ENCODE assay signal across 19 mouse cellular contexts in genomic region chr10:17178627-17179026, GRCm38 (mm10).
DNase-seq lines count a peak whose midpoint lies in the region; ATAC-seq and TF ChIP-seq lines count a peak whose summit lies in the region.
"Had no signal": no experiment of that assay in that cellular context is flagged by ENCODE, and none has a peak within 500 bp of the region (broad histone marks: within the 10 kb centered on the region; RNA-seq: fewer than 3 reads in every experiment).

No protein-coding gene starts in this region.

- H3K79me2 ChIP-seq in heart, adult 2 months (replicated peaks; ENCODE audit: control insufficient read depth, insufficient read depth, low read length), result no peaks in the 10 kb centered on the region

- peak overlapping the region; percentile 1; the same call in 1 of the 2 replicates for H3K27ac ChIP-seq in midbrain, embryonic 10.5 days (replicated peaks)
- no peak overlapping the region for H3K27ac ChIP-seq in midbrain, embryonic 13.5 days
- no peak overlapping the region for H3K27ac ChIP-seq in forebrain, embryonic 12.5 days
- no peak overlapping the region for H3K27ac ChIP-seq in heart, adult 2 months
- H3K27ac ChIP-seq: heart, embryonic 10.5 days; layer of hippocampus, adult 2 months; limb, embryonic 13.5 days; liver, embryonic 15.5 days had no signal

- no peak for TF ChIP-seq POLR2A in heart, adult 2 months (IDR thresholded peaks at IDR 0.05; ENCODE audit: insufficient read depth, low read depth, low read length)

- no peak for TF ChIP-seq CTCF in heart, adult 2 months (IDR thresholded peaks at IDR 0.05)

- TF ChIP-seq EP300 in heart, adult 2 months (IDR thresholded peaks at IDR 0.05; ENCODE audit: insufficient read depth, low read depth, low read length), result no peak

- H3K4me1 ChIP-seq in midbrain, embryonic 10.5 days, result peaks cover 24% of the 10 kb centered on the region
- peaks cover 5% of the 10 kb centered on the region; the same call in 1 of the 2 replicates for H3K4me1 ChIP-seq in midbrain, embryonic 13.5 days (replicated peaks)
- H3K4me1 ChIP-seq in forebrain, embryonic 12.5 days, result peaks cover 12% of the 10 kb centered on the region
- H3K4me1 ChIP-seq in heart, adult 2 months (ENCODE audit: control insufficient read depth, insufficient read depth, low read length), result no peaks in the 10 kb centered on the region
- H3K4me1 ChIP-seq: heart, embryonic 10.5 days; limb, embryonic 13.5 days; liver, embryonic 15.5 days had no signal

- H3K27me3 ChIP-seq in midbrain, embryonic 10.5 days (ENCODE audit: low read depth, poor library complexity, severe bottlenecking), result no peaks in the 10 kb centered on the region
- H3K27me3 ChIP-seq in midbrain, embryonic 13.5 days, result no peaks in the 10 kb centered on the region
- H3K27me3 ChIP-seq in forebrain, embryonic 12.5 days, result no peaks in the 10 kb centered on the region; the same call in 1 of the 2 replicates
- H3K27me3 ChIP-seq in heart, adult 2 months (ENCODE audit: control insufficient read depth, insufficient read depth, low read length), result no peaks in the 10 kb centered on the region
- H3K27me3 ChIP-seq: limb, embryonic 13.5 days; liver, embryonic 15.5 days had no signal

- intact Hi-C loops in heart, adult 2 months (cut with DNase I), result no loop called here

- no peaks in the 10 kb centered on the region for H3K36me3 ChIP-seq in midbrain, embryonic 10.5 days
- H3K36me3 ChIP-seq in midbrain, embryonic 13.5 days, result no peaks in the 10 kb centered on the region
- H3K36me3 ChIP-seq in forebrain, embryonic 12.5 days (replicated peaks), result no peaks in the 10 kb centered on the region
- H3K36me3 ChIP-seq in heart, adult 2 months (ENCODE audit: control insufficient read depth, insufficient read depth, low read length), result no peaks in the 10 kb centered on the region
- H3K36me3 ChIP-seq: G1E; heart, embryonic 10.5 days; limb, embryonic 13.5 days; liver, embryonic 15.5 days had no signal

- DNase-seq in midbrain, embryonic 10.5 days (ENCODE audit: low spot score), result no peak
- DNase-seq in R1 (ENCODE audit: low read depth, low spot score), result peak; percentile 91
- peak; percentile 50 for DNase-seq in retina, embryonic 14.5 days (ENCODE audit: low spot score)
- no peak for DNase-seq in heart, adult 2 months
- DNase-seq in ovary, postnatal 14 days (ENCODE audit: low spot score), result no peak
- DNase-seq: adrenal gland, postnatal 14 days; cerebellum, adult 9-11 months; gastrocnemius, postnatal 10 days; heart, postnatal 14 days; lung, postnatal 14 days; right cerebral cortex, postnatal 25 days had no signal

- no peak overlapping the region for H3K9ac ChIP-seq in midbrain, embryonic 13.5 days (replicated peaks)
- H3K9ac ChIP-seq in forebrain, embryonic 12.5 days, result no peak overlapping the region
- H3K9ac ChIP-seq in heart, adult 2 months (ENCODE audit: low read depth, low read length), result no peak overlapping the region
- H3K9ac ChIP-seq: limb, embryonic 13.5 days; liver, embryonic 15.5 days had no signal

- ATAC-seq in midbrain, embryonic 13.5 days, result no peak
- peak; percentile 88; the same call in 1 of the 2 replicates for ATAC-seq in forebrain, embryonic 12.5 days (ENCODE audit: low FRiP score)
- ATAC-seq: intestine, embryonic 16.5 days had no signal

- no peak overlapping the region for H3K4me3 ChIP-seq in midbrain, embryonic 10.5 days
- no peak overlapping the region for H3K4me3 ChIP-seq in midbrain, embryonic 13.5 days (replicated peaks)
- no peak overlapping the region for H3K4me3 ChIP-seq in forebrain, embryonic 12.5 days (replicated peaks)
- no peak overlapping the region for H3K4me3 ChIP-seq in heart, adult 2 months
- H3K4me3 ChIP-seq: heart, embryonic 10.5 days; layer of hippocampus, adult 2 months; limb, embryonic 13.5 days; liver, embryonic 15.5 days had no signal

- H3K4me2 ChIP-seq in midbrain, embryonic 13.5 days (replicated peaks), result no peak overlapping the region
- H3K4me2 ChIP-seq in forebrain, embryonic 12.5 days, result no peak overlapping the region
- H3K4me2 ChIP-seq: limb, embryonic 13.5 days; liver, embryonic 15.5 days had no signal

- no peaks in the 10 kb centered on the region for H3K9me3 ChIP-seq in midbrain, embryonic 10.5 days (replicated peaks)
- no peaks in the 10 kb centered on the region for H3K9me3 ChIP-seq in midbrain, embryonic 13.5 days
- no peaks in the 10 kb centered on the region for H3K9me3 ChIP-seq in forebrain, embryonic 12.5 days
- H3K9me3 ChIP-seq: G1E; heart, embryonic 10.5 days; limb, embryonic 13.5 days; liver, embryonic 15.5 days had no signal

Comparison
In these comparisons a context has a peak if more than half of its experiments do, and no peak if none do; other contexts are left out.
1. DNase-seq: peak in R1 (single experiment) and retina, embryonic 14.5 days (single experiment); none in midbrain, embryonic 10.5 days (single experiment), heart, adult 2 months (0 of 2) and ovary, postnatal 14 days (single experiment).